Mouse (Mus musculus) heart, postnatal 0 days (tissue): ENCODE measurements around the gene Srebf1.

Experiments
- CTCF ChIP-seq: IDR thresholded peaks from 2 replicates; pipeline ENCODE4 v1.5.1; 2016; ENCODE audit warnings: antibody characterized with exemption, control low read depth, low read depth
- EP300 ChIP-seq: IDR thresholded peaks from 2 replicates; pipeline ENCODE4 v1.6.1; 2016; ENCODE audit warnings: antibody characterized with exemption, low read depth

GRCm38 (mm10) chr11:60262396-60262795 is 40.0 kb upstream of the Srebf1 start:
- TF ChIP-seq CTCF = no peak
- no peak for TF ChIP-seq EP300
